Mouse (Mus musculus) MEL-GATA-1-ER (cell line): ENCODE results near the gene 2610001J05Rik.
A peak's percentile ranks its signal among the peaks of the same experiment; 100 is the strongest.
"Not testable (repeated sequence)": the region's sequence is repeated elsewhere in the genome, so short reads cannot be mapped to it uniquely, and the experiment has no call there.

Experiments used
- DNase-seq: peaks from one replicate; pipeline ENCODE4 v3.0.0-alpha.2; 2012; ENCODE audit warnings: low read depth; ENCODE audit errors: extremely low read depth

The 2610001J05Rik gene

DNA sequence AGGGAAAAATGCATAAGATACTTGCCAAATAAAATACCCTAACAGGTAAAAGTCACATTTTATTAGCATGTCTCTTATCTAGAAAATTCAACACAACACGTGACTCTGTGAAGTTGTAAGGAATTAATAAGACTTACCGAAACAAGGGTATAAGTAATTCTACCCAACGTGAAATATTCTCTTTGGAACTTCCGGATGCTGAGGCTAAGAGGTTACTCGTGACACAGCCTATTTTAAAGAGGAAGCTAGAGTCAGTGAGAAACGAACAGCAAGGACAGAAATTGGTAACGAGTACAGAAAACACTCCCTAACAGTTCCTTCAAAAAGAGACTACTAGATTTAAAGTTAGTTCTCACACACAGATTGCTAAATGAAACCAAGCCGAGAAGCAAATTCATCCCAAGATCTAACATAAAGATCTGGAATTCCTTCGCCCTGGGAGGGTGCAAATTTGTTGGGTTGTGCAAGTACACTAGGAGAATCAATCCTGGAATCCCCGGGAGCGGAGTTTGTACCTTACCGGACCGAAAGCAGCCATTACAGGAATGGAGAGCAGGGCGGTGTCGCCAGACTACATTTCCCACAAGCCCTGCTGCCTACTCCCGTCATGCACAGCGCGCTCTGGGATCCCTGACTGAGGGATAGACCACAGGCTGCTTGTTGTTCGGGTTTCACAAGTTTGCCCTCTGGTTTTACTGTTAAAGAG is at the start of gene 2610001J05Rik:
Gene 2610001J05Rik, minus strand, starts transcription at position 600 of the 706 bp plus-strand sequence.
- peak; percentile 87 for DNase-seq

DNA sequence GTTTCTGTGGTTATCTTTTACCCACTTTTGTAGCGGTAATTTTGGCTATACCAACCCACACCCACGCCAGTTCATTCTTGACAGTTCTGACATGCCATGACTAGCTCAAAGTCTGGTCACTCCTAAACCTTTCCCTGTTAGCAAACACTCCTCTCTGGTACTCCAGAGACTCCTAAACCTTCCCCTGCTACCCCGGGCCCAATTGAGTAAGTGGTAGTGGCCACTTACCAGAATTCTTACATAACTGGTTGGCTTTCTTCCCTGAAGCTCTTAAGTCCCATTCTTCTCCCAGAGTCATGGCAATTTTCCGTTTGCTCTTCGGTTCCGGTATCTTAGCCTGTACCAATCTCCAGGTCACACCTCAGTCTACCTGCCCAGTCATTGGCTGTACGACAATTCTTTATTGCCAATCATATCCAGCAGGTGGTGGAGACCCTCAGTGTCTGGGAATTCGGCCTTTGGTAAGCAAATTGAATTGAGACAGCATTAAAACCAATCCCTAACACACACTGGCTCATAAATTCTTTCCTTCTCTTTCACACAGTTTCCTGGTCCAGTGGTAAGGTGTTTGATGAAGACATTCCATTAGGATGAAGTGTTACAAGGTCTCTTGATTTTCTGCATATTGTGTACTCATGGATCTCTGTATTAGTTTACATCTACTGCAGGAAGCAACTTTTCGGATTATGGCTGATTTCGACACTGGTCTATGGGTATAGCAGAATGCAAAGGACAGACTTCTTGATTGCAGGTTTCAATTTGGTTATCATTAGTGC is 38.6 kb upstream of the 2610001J05Rik start:
- no peak for DNase-seq

DNA sequence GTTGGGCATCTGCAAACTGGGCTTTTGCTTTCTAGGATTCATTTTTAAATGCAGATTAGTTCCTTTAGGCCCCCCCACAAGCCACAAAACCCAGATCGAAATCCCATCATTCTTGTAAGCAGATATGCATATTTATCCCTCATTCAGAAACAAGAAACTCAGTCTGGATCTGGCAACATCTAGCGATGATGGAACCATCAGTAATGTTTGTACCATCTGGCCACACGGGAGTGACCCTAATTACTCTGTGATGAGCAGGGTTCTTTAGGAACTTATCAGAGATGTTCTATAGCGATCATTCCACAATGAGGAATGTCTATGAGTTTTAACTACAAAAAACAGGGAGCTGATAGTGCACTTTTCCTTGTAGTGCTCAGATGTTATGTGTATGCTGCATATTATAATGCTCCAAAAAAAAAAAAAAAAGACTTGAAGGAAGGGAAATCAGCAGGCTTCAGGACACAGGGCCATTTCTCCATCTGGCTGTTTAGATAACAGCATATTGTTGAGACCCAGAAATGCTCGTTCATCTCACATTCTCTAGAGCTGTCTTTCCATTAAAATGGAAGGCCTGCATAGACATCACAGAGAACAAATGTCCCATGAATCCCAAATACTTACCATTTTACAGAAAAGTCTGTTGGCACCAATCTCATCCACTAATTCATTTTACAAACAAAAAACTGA is 31.8 kb upstream of the 2610001J05Rik start:
- no peak for DNase-seq

DNA sequence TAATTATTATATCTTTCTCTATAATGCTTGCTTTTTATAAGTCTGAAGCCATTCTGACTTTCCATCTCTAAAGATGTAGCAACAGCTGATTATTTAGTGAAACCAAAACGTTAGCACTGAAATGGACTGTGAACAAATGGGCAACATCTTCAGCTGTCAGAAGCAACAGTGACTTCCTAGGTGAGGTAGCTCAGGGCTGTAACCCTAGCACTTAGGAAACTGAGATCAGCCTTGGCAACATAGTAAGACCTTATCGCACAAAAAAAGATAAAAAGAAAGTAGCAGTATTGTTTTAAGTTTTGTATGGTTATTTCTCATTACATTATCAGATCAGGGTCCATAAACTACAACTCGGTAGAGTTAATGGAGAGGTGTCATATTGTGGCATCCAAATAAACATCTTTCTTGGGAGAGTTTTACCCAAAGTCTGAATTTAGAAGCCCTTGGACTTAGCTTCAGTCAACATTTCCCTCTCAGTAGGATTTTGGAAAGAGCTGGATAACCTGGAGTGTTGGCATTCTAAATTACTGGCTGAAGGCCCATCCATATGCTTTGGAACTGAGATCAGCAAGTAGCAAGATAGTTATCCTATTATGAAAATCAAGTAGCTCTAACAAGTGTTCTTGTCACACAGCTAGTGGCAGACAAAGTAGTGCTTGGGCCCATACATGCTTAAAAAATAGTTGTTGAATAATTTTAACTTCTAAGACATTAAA is 13.7 kb upstream of the 2610001J05Rik start:
- no peak for DNase-seq

DNA sequence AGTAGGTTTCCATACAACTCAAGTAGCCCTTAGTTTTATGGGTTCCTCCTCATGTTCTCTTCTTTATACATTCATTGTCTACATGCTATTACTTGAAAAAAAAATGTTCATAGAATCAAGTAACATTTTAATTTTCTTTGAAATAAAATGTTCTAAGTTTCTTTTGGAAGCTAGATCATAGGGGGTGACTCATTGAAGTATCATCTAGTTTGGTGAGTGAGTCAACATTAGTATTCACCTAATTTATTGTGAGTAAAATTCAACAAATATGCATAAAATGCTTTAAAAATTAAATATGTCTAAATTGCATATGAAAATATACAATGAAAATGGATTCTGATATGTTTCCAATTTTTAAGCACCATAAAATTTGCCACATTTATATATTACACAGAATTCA is 11.6 kb upstream of the 2610001J05Rik start:
- no peak for DNase-seq

DNA sequence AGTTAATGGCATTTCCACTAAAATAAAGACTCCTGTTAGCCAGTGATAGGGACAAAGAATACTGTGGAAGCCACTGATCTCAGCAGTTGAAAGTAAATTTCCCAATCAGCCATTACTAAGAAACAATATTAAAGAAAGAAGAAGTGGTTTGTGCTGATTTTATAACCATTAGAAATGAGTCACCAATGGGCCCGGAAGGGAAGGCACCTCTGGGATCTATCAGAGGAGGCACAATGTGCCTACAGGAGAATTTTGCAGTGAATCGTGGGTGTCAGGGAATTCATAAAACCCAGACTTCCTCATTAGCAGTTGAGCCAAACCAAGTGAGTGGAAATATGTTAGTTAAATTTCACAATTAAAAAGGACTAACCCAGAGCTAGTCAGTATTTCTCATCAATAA is 2.6 kb upstream of the 2610001J05Rik start:
- no peak for DNase-seq

DNA sequence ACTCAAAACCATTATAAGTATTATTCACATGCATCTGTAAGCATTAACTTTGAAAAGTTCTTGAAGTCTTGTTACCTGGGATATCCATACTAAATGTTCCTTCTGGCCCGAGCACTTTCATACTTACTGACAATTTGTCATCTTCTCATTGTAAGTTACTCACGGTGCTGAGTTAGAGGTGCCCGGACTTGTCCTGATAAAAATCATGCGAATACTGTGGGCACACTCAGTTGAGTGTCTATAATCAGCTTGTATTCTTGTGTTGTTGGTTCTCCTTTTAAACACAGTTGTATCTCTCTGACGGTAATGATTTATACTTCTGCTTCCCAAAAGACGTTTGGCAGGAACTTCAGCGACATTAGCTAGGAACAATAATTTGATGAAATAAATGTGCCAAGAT is 758 bp upstream of the 2610001J05Rik start:
- no peak for DNase-seq

DNA sequence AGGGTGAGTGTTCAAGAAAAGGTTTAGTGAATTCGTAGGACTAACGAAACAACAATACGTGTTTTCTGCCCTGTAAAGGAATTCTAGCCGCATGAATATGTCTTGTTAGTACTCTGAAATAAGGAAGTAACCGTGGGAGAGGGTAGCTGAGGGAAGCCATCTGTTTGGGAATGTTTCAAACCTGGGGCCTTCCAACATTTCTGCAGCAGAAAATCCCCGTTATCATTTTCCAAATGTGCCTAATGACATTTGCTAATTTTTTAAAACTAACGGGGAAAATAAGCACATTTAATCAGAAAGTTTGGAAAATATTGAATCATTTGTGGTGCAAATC is 274 bp upstream of the 2610001J05Rik start:
- DNase-seq, result no peak

DNA sequence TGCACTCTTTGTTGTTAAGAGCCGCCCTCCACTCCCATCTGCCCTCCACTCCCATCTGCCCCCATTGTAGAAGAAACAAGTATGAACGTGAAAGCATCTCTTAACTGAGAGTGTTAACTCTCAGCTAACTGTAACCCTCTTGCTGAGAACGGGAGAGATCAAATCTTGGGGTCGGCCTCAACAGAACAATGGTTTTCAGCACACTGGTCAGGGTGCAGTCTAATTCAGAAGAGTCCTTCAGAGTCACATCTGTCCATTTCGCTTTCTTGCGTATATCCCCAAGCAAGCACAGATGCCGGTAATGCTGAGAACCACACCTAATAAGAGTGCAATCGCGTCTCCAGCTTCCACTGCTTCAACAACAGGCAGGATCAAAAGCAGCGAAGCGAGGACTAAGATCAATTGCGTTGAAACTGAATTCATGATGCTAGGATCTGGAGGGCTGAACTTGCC is 1.0 kb downstream of the 2610001J05Rik start:
- no peak for DNase-seq

DNA sequence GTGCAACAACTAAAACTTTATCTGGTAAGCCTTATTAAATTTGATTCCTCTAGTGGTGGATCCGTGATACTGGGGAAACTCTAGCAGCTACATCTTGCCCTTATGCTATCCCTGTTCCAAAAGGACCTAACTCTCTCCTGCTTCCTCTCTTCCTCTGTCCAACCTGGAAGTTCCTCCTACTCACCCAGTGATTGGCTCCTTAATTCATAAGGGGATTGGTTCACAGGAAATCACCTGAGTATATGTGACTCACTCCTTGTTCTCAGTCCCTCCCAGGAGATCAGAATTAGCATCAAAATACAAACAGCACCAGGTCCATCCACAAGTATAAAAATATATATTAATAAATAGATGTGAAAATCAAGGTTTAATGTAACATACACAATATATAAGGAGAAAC is 10.7 kb downstream of the 2610001J05Rik start:
- no peak for DNase-seq

DNA sequence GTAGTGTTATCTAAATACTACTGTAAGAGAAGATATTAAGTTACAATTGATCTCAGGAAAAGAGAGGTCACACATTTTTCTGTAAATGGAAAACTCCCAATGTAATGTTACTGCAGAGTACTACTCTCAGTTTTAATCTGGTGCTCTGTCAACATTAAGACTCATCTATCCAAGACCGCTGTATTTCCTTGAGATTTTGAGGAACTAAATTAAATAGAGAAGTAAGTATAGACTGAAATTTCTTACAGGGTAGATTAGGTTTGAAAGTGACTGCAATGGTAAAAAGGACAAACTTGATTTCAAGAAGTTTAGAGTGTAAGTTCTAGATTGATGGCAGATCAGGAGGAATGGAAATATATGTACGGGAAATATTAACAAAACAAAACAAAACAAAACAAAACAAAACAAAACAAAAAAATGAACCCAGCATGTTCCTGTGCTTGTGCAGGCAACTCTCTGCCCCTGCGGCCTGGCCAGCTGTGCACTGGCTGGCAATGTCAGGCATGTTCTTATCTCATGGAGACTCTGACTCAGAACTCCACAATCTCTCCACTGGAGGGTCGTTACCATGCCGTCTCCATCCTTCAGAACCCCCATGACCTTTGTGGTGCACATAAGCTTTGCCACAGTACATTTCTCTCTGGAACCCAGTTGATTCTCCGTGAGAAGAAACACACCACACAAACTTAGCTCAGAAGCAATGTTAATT is 11.3 kb downstream of the 2610001J05Rik start:
- no peak for DNase-seq

DNA sequence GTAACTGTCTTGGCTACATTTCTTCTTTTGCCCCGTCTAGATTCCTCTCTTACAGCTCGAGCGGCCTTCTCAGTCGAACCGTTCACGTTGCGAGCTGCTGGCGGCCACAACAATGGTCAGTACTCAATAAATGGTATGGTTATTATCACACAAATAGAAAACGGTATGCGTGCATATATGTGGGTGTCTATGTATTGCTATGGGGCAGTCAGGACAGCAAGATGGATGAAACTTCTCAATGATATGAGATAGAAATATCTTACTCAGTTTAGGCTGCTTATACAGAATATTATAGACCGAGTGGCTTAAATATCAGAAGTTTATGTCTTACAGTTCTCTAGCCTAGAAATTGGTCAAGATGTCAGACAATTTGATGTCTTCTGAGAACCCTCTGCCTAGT is 17.1 kb downstream of the 2610001J05Rik start:
- no peak for DNase-seq

DNA sequence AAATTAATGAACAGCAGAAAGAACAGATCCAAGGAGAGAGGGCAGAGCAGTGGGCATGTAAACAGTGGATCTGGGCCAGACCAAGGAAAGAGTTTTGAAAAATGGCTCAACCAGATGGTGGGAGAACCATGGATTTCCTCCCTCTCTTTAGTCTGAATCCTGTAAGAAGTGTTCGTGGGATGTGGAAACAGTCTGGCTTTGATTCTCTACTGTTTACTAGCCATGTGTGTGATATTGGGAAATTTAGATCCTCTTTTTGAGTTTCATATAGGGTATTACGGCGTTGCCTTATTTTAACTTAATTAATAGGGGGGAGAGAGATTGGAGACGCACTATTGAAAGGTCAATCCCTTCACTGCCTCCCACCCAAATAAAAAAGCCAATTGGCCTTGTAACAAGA is 18.1 kb downstream of the 2610001J05Rik start:
- DNase-seq, result no peak

DNA sequence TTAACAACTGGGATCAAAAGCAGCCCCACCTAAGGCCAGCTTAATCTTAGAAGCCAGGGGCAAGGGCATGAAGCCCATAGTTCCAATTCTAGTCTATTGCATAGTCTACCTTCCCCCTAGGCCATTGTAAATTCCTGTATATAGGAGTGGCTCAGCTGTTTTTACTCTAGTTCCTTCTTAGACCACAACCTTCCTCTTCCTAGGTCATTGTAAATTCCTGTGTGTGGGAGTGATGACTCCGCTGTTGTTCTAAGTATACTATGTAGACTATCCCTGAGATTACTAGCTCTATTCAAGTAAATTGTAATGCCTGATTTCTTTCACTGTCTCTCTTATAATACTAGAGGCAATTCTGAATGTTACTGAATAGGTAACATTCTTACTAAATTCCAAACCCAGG is 25.3 kb downstream of the 2610001J05Rik start:
- not testable (repeated sequence) for DNase-seq

DNA sequence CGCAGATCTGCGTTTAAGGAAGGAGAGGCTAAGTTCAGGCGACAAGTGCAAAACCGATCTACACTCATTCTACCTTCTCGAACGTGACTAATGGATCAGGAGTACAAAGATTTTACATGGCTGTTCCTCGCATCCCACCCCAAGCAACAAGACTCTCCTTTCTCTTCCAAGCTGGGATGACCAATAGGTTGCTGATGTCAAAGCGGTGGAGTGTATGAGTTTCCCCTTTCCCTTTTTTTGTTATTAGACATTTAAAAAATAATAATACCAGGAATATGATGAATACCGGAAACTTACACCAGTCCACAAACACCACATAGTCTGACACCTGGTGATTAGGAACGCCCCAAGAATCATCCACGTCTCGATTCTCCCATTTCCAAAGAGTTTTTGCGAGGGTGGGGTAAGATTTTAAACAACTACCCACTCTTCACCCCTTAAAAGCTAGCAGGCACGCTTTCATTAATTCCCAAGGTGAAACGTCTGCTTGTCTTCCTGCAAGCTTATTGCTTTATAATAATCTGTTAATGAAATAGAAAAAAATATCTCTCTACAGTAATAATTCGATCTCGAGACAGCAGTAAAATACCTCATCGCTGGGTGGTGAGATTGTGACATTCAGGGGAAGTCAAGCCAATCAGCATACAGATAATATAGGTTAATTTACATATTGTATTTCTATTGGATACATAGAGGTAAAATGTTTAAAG is 31.8 kb downstream of the 2610001J05Rik start, which contains the start of gene Gpr85:
Gene Gpr85, minus strand, starts transcription at position 598 of the 710 bp plus-strand sequence.
- DNase-seq, result peak; percentile 50

DNA sequence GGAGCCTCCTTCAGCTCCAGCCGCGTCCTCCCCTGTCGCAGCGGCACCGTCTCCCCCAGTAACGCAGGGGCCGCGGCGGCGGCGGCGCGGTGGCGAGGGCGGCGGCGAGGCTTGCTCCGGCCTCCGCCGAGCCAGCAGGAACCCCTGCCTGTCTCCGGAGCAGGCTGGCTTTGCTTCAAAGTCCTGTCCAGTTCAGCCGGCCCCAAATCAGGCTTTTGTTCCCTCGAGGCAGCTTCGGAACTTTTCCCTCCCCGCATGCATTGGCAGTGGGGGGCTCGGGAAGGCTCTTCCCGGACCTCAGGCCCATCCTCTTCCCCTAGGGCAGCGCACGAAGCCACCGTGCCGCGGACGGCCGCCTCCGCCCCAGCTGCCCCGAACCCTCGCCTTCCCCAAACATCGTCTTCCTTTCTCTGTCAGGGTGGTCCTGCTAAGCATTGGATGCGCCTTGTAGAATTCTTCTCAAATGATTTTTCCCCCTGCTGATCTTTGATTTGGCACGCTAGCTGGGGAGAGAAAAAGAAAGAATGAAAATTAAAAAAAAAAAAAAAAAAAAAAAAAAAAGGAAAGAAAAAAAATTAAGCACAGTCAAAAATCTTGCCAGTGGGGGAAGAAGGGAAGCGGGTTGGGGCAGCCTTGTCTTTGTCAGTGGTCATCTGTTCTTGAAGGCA is 32.5 kb downstream of the 2610001J05Rik start:
- DNase-seq, result no peak

DNA sequence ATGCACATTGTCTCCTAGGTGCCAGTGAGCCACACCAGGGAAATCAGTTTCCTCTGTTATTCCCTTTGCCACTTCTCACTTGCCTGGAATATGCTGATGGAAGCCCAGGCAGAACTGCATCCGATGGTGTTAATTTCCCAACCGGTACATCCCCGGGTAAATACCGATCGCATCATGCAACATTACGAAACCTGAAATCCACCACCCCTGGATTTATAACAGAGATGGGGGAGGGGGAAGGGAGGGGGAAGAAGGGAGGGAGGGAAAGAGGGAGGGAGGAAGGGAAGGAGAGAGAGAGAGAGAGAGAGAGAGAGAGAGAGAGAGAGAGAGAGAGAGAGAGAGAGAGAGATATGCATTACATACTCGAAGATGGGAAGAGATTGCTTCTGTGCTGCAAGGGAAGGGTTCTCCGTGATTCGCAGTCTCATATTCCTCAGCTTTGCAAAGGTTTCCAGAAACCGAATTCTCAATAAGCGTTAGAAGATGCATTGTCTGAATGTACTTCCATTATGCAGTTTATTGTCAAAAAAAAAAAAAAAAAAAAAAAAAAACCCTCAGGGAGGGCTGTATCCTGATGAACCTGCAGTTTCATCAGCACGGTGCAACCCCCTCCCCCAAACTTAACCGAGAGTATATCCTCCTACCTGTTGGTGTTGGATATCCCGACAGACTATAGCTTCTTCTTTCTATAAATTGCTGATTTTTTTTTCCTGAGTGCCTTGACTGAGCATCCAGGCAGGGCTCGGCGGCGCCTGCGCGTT is 33.2 kb downstream of the 2610001J05Rik start:
- DNase-seq, result no peak

DNA sequence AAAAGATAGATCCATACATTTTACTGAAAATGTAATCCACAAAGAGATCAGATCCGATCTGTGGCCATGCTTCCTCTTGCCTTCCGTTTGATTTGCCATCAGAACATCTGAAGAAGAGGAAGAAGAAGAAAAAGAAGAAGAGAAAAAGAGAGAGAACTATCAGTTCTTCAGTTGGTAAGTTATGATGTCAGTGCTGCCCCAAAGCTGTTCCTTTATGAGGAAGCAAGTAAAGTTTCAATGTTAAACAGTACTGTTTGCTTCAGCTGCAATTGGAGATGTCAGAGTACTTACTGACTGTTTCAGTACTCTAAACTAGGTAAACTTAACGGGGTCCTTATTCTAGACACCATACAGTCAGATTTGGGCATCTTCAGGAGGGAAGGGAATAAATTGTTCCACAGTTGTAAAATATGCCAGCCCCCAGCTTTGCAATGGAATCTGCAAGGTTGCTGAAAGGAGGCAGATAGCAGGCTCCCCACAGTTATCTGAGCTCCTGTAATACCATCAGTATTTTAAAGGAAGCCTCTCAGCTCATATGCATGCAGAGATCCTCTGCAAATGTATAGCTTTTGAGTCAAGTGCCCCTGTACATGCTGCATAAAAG is 34.2 kb downstream of the 2610001J05Rik start:
- DNase-seq, result no peak
